Mouse (Mus musculus) megakaryocyte, embryonic 14.5 days (primary cell): ENCODE measurements around the gene Itm2c.

Experiments used
- FLI1 ChIP-seq: IDR thresholded peaks from 2 replicates; pipeline ENCODE4 v1.6.1; 2012; ENCODE audit warnings: low read length, inconsistent platforms, mixed read lengths
- GATA1 ChIP-seq: IDR thresholded peaks from 3 replicates; pipeline ENCODE4 v1.6.1; 2012; ENCODE audit warnings: mixed read lengths, low read length, inconsistent platforms, borderline replicate concordance

DNA sequence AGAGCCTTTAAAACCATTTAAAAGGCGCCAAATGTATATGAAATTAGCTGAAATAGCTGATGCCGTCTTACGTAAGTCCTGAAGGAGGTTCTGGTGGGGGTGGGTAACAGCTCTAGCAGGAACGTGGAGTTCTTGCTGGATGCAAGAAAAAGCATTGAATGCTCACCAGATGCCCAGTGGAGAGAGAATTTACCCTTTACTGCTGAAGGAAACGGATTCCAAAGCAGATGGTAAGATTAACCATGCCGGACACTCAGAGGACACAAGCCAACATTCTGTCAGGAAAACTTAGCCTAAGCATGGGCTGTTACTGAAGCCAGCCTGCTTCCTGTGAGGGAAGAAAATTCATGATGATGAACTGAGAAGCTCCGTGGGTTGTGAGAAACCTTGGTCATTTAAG lies 24.1 kb upstream of the Itm2c start:
- TF ChIP-seq GATA1: no peak
- no peak for TF ChIP-seq FLI1
